Mouse (Mus musculus): ENCODE data around the gene Vmn1r195. TPM values are rescaled to one million over a fixed set of nuclear protein-coding genes. Genes with fewer than 3 reads are reported as not detected.
"Not testable (repeated sequence)": the region's sequence is repeated elsewhere in the genome, so short reads cannot be mapped to it uniquely, and the experiment has no call there.

Vmn1r195 gene
- not detected in 2 replicates for polyA plus RNA-seq (2014; fragmentation: Nextera tagmentation; extraction: Ambion mirVana)

DNA sequence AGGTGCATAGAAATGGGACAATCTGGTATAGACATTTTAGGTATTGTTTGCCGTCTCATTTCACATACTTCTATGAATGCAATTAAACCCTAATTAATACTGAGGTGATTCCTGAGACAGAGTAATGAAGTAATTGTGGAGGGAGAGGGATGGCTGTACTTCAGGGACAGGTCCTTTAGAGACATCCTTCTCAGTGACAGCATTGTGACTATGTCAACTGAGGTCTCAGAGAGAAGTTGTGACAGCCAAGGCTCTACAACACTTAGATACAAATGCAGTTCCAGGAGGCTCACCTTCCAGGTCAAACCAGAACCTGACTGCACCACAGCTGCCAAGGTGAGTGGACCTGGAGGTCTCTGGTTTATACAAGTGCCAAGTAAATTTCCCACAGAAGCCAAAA, at the start of gene Vmn1r195:
Gene Vmn1r195 (plus strand): TSS at position 301 of the 400 bp plus-strand sequence.
- H3K4me2 ChIP-seq (ENCODE audit: low read length); H3K9ac ChIP-seq (ENCODE audit: low read length); H3K27ac ChIP-seq (replicated peaks in 1 of 2; ENCODE audit: control insufficient read depth in 1 of 2, insufficient read depth in 1 of 2, low read depth in 2 of 2, low read length in 2 of 2); H3K4me3 ChIP-seq (ENCODE audit: control insufficient read depth in 1 of 2, insufficient read depth in 1 of 2, low read depth in 1 of 2, low read length in 2 of 2); H3K9me3 ChIP-seq (ENCODE audit: control insufficient read depth, low read length); H3K4me1 ChIP-seq (ENCODE audit: control insufficient read depth in 2 of 2, insufficient read depth in 2 of 2, low read length in 2 of 2); H3K36me3 ChIP-seq (ENCODE audit: control insufficient read depth, insufficient read depth, low read length); H3K27me3 ChIP-seq (ENCODE audit: control insufficient read depth, insufficient read depth, low read length); ATAC-seq (ENCODE audit: insufficient number of reproducible peaks, insufficient read depth, low FRiP score, low read depth): not testable (repeated sequence)
- 74% methylated on average over 1 of the region's 1 CpGs for WGBS

DNA sequence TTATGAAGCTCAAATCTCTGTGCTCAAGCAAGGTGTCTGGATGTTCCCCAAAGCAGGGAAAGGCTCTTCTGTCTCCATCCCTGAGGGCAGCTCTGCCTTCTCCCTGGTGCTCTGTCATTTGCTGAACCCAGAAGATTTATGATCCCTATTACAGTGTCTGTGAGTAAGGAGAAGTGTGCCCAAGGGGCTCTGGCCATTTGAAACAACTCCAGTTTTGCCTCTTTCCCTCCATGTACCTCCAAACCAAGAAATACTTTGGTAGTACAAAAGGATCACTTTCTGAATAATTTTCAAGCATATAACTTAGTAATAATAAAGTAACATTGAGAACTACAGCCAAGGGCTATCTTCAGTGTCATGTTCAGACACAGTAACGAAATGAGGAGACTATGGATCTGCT, 47.3 kb upstream of the Vmn1r195 start, which contains the start of gene Vmn1r193:
Gene Vmn1r193 (minus strand): TSS at position 101 of the 400 bp plus-strand sequence.
- not testable (repeated sequence) for H3K27me3 ChIP-seq (ENCODE audit: control insufficient read depth, insufficient read depth, low read length); H3K36me3 ChIP-seq (ENCODE audit: control insufficient read depth, insufficient read depth, low read length); ATAC-seq (ENCODE audit: insufficient number of reproducible peaks, insufficient read depth, low FRiP score, low read depth); H3K9ac ChIP-seq (ENCODE audit: low read length); H3K4me3 ChIP-seq (ENCODE audit: control insufficient read depth in 1 of 2, insufficient read depth in 1 of 2, low read depth in 1 of 2, low read length in 2 of 2); H3K4me2 ChIP-seq (ENCODE audit: low read length); H3K27ac ChIP-seq (replicated peaks in 1 of 2; ENCODE audit: control insufficient read depth in 1 of 2, insufficient read depth in 1 of 2, low read depth in 2 of 2, low read length in 2 of 2); H3K9me3 ChIP-seq (ENCODE audit: control insufficient read depth, low read length); H3K4me1 ChIP-seq (ENCODE audit: control insufficient read depth in 2 of 2, insufficient read depth in 2 of 2, low read length in 2 of 2)
- WGBS, result 67% methylated on average over 1 of the region's 1 CpGs

- ATAC-seq (ENCODE audit: insufficient number of reproducible peaks, insufficient read depth, low FRiP score, low read depth), result no peak
- H3K4me3 ChIP-seq (ENCODE audit: control insufficient read depth in 1 of 2, insufficient read depth in 1 of 2, low read depth in 1 of 2, low read length in 2 of 2), result no peak within 1 kb of the TSS
- WGBS, result 30% methylated on average over 1 of the region's 1 CpGs
- no peaks in the 10 kb centered on the region for H3K9me3 ChIP-seq (ENCODE audit: control insufficient read depth, low read length)
- no peak within 1 kb of the TSS for H3K4me2 ChIP-seq (ENCODE audit: low read length)
- no peak within 1 kb of the TSS for H3K9ac ChIP-seq (ENCODE audit: low read length)
- no peak within 1 kb of the TSS for H3K27ac ChIP-seq (replicated peaks in 1 of 2; ENCODE audit: control insufficient read depth in 1 of 2, insufficient read depth in 1 of 2, low read depth in 2 of 2, low read length in 2 of 2)
- no peaks in the 10 kb centered on the region for H3K4me1 ChIP-seq (ENCODE audit: control insufficient read depth in 2 of 2, insufficient read depth in 2 of 2, low read length in 2 of 2)
- H3K36me3 ChIP-seq (ENCODE audit: control insufficient read depth, insufficient read depth, low read length), result no peaks in the 10 kb centered on the region
- no peaks in the 10 kb centered on the region for H3K27me3 ChIP-seq (ENCODE audit: control insufficient read depth, insufficient read depth, low read length)
These were observed 26.4 kb upstream of the Vmn1r195 start, which contains the start of gene Vmn1r194 for GRCm38 (mm10) chr13:22243915-22244314. Vmn1r194 (plus strand) TSS chr13:22244215.

DNA sequence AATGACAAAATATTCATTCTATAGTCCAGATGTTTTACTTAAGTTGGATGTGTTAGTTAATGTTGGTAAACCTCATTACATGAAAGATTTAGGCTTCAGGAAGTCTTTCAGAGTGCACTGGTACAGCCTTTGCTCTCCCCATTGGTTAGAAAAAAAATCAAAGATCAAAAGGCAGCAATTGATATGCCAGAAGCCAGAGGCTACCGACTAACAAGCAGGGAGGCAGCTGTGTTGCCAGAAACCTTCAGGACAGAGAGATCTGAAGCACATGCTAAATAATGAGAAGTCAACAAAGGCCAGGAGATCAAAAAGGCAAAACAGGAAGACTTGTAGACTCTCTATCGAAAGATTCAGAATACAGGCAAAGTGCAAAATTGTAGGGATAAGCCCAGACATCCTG, 1.4 kb downstream of the Vmn1r195 start:
- ATAC-seq (ENCODE audit: insufficient number of reproducible peaks, insufficient read depth, low FRiP score, low read depth), result no peak
- no peaks in the 10 kb centered on the region for H3K9me3 ChIP-seq (ENCODE audit: control insufficient read depth, low read length)
- H3K27ac ChIP-seq (replicated peaks in 1 of 2; ENCODE audit: control insufficient read depth in 1 of 2, insufficient read depth in 1 of 2, low read depth in 2 of 2, low read length in 2 of 2), result no peak overlapping the region
- H3K4me3 ChIP-seq (ENCODE audit: control insufficient read depth in 1 of 2, insufficient read depth in 1 of 2, low read depth in 1 of 2, low read length in 2 of 2), result no peak overlapping the region
- H3K27me3 ChIP-seq (ENCODE audit: control insufficient read depth, insufficient read depth, low read length), result no peaks in the 10 kb centered on the region
- H3K9ac ChIP-seq (ENCODE audit: low read length), result no peak overlapping the region
- no peaks in the 10 kb centered on the region for H3K4me1 ChIP-seq (ENCODE audit: control insufficient read depth in 2 of 2, insufficient read depth in 2 of 2, low read length in 2 of 2)
- H3K36me3 ChIP-seq (ENCODE audit: control insufficient read depth, insufficient read depth, low read length), result no peaks in the 10 kb centered on the region
- WGBS, result 47% methylated on average over 2 of the region's 2 CpGs
- no peak overlapping the region for H3K4me2 ChIP-seq (ENCODE audit: low read length)

DNA sequence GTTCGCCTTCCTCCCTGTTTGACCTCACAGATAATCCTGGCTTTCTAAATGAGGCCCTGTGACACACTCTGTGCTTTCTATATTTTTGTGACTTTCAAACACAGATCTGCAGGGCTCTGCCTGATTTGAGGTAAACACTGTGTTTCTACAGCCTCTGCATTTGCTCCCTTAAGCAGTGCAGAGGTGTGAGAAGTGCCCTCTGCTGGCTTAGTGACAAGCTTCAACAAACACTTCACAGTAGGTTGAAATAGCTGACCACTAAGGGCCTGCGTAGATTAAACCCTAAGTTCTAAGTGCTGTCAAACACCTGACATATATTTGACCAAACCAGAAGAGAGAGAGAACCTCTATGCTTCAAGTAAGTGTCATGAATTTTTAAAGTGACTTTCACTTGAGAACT, 14.3 kb downstream of the Vmn1r195 start:
- Histone ChIP-seq H3K4me3 (ENCODE audit: control insufficient read depth in 1 of 2, insufficient read depth in 1 of 2, low read depth in 1 of 2, low read length in 2 of 2) (no peak overlapping the region), H3K36me3 (ENCODE audit: control insufficient read depth, insufficient read depth, low read length) (no peaks in the 10 kb centered on the region), H3K27me3 (ENCODE audit: control insufficient read depth, insufficient read depth, low read length) (no peaks in the 10 kb centered on the region), H3K9me3 (ENCODE audit: control insufficient read depth, low read length) (no peaks in the 10 kb centered on the region), H3K4me2 (ENCODE audit: low read length) (no peak overlapping the region), H3K4me1 (ENCODE audit: control insufficient read depth in 2 of 2, insufficient read depth in 2 of 2, low read length in 2 of 2) (peaks cover 2 to 5% of the 10 kb centered on the region in 2 experiments; a peak in 2 of 4 replicates), H3K27ac (replicated peaks in 1 of 2; ENCODE audit: control insufficient read depth in 1 of 2, insufficient read depth in 1 of 2, low read depth in 2 of 2, low read length in 2 of 2) (no peak overlapping the region), H3K9ac (ENCODE audit: low read length) (no peak overlapping the region)
- WGBS, result 53% methylated on average over 2 of the region's 2 CpGs
- no peak for ATAC-seq (ENCODE audit: insufficient number of reproducible peaks, insufficient read depth, low FRiP score, low read depth)

GRCm38 (mm10) chr13:22289620-22290019, 19.3 kb downstream of the Vmn1r195 start, which contains the start of gene Vmn1r196:
Vmn1r196 (plus strand) TSS chr13:22289920.
- H3K27ac ChIP-seq (replicated peaks in 1 of 2; ENCODE audit: control insufficient read depth in 1 of 2, insufficient read depth in 1 of 2, low read depth in 2 of 2, low read length in 2 of 2), result no peak within 1 kb of the TSS
- no peaks in the 10 kb centered on the region for H3K36me3 ChIP-seq (ENCODE audit: control insufficient read depth, insufficient read depth, low read length)
- 65% methylated on average over 2 of the region's 2 CpGs for WGBS
- no peaks in the 10 kb centered on the region for H3K27me3 ChIP-seq (ENCODE audit: control insufficient read depth, insufficient read depth, low read length)
- no peak for ATAC-seq (ENCODE audit: insufficient number of reproducible peaks, insufficient read depth, low FRiP score, low read depth)
- no peak within 1 kb of the TSS for H3K4me3 ChIP-seq (ENCODE audit: control insufficient read depth in 1 of 2, insufficient read depth in 1 of 2, low read depth in 1 of 2, low read length in 2 of 2)
- H3K9me3 ChIP-seq (ENCODE audit: control insufficient read depth, low read length), result no peaks in the 10 kb centered on the region
- no peaks in the 10 kb centered on the region for H3K4me1 ChIP-seq (ENCODE audit: control insufficient read depth in 2 of 2, insufficient read depth in 2 of 2, low read length in 2 of 2)
- no peak within 1 kb of the TSS for H3K9ac ChIP-seq (ENCODE audit: low read length)
- H3K4me2 ChIP-seq (ENCODE audit: low read length), result no peak within 1 kb of the TSS

DNA sequence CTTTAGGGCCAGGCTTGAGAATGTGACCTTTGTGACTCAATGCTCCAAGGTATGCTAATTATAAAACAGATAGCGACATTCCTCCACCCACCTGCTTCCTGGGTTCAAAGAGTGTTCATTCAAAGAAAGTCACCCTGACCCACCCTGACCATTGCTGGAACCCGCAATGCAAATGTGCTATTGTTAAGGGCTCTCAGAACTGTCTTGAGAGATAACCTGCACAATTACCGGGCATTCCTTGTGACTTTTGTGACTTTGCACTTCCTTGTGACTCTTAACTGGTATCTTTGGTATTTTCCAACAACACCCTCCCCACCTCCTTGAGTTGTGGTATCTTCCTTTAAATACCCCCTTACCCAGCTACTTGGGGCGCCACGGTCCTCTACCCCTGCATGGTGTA, 37.8 kb downstream of the Vmn1r195 start:
- not testable (repeated sequence) for H3K4me2 ChIP-seq (ENCODE audit: low read length); H3K27me3 ChIP-seq (ENCODE audit: control insufficient read depth, insufficient read depth, low read length); H3K4me3 ChIP-seq (ENCODE audit: control insufficient read depth in 1 of 2, insufficient read depth in 1 of 2, low read depth in 1 of 2, low read length in 2 of 2); H3K4me1 ChIP-seq (ENCODE audit: control insufficient read depth in 2 of 2, insufficient read depth in 2 of 2, low read length in 2 of 2); ATAC-seq (ENCODE audit: insufficient number of reproducible peaks, insufficient read depth, low FRiP score, low read depth); H3K9me3 ChIP-seq (ENCODE audit: control insufficient read depth, low read length); H3K9ac ChIP-seq (ENCODE audit: low read length); H3K27ac ChIP-seq (replicated peaks in 1 of 2; ENCODE audit: control insufficient read depth in 1 of 2, insufficient read depth in 1 of 2, low read depth in 2 of 2, low read length in 2 of 2); H3K36me3 ChIP-seq (ENCODE audit: control insufficient read depth, insufficient read depth, low read length)
- WGBS, result 82% methylated on average over 5 of the region's 5 CpGs

DNA sequence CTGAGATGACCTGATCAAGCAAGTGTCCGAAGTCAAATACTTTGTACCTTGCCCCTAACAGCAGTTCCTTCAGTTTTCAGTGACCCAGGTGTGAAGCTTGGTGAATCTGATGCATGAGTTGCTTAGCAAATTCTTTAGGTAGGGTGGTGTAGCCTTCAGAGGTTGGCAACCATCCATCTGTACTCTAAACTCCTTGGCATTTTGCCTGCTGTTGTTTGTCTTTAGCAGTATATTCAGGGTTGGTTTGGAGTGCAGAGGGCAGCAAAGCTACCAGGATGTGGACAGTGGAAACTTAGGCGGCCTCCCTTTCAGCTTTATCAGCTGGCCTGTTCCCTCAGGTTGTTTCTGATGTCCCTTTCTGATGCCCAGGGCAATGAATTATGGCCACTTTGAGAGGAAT, 45.0 kb downstream of the Vmn1r195 start:
- Histone ChIP-seq H3K9ac (ENCODE audit: low read length) (no peak overlapping the region), H3K27ac (replicated peaks in 1 of 2; ENCODE audit: control insufficient read depth in 1 of 2, insufficient read depth in 1 of 2, low read depth in 2 of 2, low read length in 2 of 2) (no peak overlapping the region), H3K4me2 (ENCODE audit: low read length) (no peak overlapping the region), H3K36me3 (ENCODE audit: control insufficient read depth, insufficient read depth, low read length) (no peaks in the 10 kb centered on the region), H3K4me3 (ENCODE audit: control insufficient read depth in 1 of 2, insufficient read depth in 1 of 2, low read depth in 1 of 2, low read length in 2 of 2) (no peak overlapping the region), H3K4me1 (ENCODE audit: control insufficient read depth in 2 of 2, insufficient read depth in 2 of 2, low read length in 2 of 2) (no peaks in the 10 kb centered on the region), H3K27me3 (ENCODE audit: control insufficient read depth, insufficient read depth, low read length) (no peaks in the 10 kb centered on the region), H3K9me3 (ENCODE audit: control insufficient read depth, low read length) (no peaks in the 10 kb centered on the region)
- no peak for ATAC-seq (ENCODE audit: insufficient number of reproducible peaks, insufficient read depth, low FRiP score, low read depth)
- 62% methylated on average over 2 of the region's 2 CpGs for WGBS

All from heart, embryonic 14.5 days (tissue).